32 mouse cellular contexts compared by ENCODE assay signal in genomic region chr5:104399970-104400369, GRCm38 (mm10). TPM values are rescaled to one million over a fixed set of nuclear protein-coding genes. Genes with fewer than 3 reads are reported as not detected.
DNase-seq lines count a peak whose midpoint lies in the region; ATAC-seq and TF ChIP-seq lines count a peak whose summit lies in the region.
"Had no signal": no experiment of that assay in that cellular context is flagged by ENCODE, and none has a peak within 500 bp of the region (broad histone marks: within the 10 kb centered on the region; RNA-seq: fewer than 3 reads in every experiment).

No protein-coding gene starts in this region.

- H3K4me1 ChIP-seq in hindbrain, embryonic 11.5 days (replicated peaks; ENCODE audit: control insufficient read depth, insufficient read depth, low read length): no peaks in the 10 kb centered on the region
- H3K4me1 ChIP-seq in hindbrain, embryonic 13.5 days (replicated peaks): no peaks in the 10 kb centered on the region
- H3K4me1 ChIP-seq in kidney, embryonic 15.5 days: peaks cover 15% of the 10 kb centered on the region
- 0 out of 2 replicates have a peak, but pooled peaks cover 2% of the 10 kb centered on the region for H3K4me1 ChIP-seq in stomach, embryonic 15.5 days
- no peaks in the 10 kb centered on the region for H3K4me1 ChIP-seq in stomach, postnatal 0 days (replicated peaks; ENCODE audit: control insufficient read depth, insufficient read depth)
- H3K4me1 ChIP-seq in stomach, embryonic 16.5 days (ENCODE audit: control insufficient read depth, insufficient read depth, low read length): peaks cover 9% of the 10 kb centered on the region; the same call in 1 of the 2 replicates
- H3K4me1 ChIP-seq: midbrain, embryonic 13.5 days had no signal

- no peak overlapping the region for H3K4me3 ChIP-seq in hindbrain, embryonic 11.5 days (ENCODE audit: low read depth, low read length)
- no peak overlapping the region for H3K4me3 ChIP-seq in hindbrain, embryonic 13.5 days
- no peak overlapping the region for H3K4me3 ChIP-seq in kidney, embryonic 15.5 days (replicated peaks)
- H3K4me3 ChIP-seq in stomach, embryonic 15.5 days (replicated peaks): no peak overlapping the region
- H3K4me3 ChIP-seq in stomach, postnatal 0 days (ENCODE audit: low read depth, low read length): no peak overlapping the region
- no peak overlapping the region for H3K4me3 ChIP-seq in stomach, embryonic 16.5 days (replicated peaks; ENCODE audit: low read length)
- H3K4me3 ChIP-seq: embryonic facial prominence, embryonic 13.5 days; erythroblast, embryonic 14.5 days; forebrain, embryonic 12.5 days; midbrain, embryonic 13.5 days had no signal

- H3K27me3 ChIP-seq in hindbrain, embryonic 11.5 days (ENCODE audit: control insufficient read depth, insufficient read depth, low read length): no peaks in the 10 kb centered on the region
- no peaks in the 10 kb centered on the region for H3K27me3 ChIP-seq in hindbrain, embryonic 13.5 days
- no peaks in the 10 kb centered on the region for H3K27me3 ChIP-seq in kidney, embryonic 15.5 days
- no peaks in the 10 kb centered on the region for H3K27me3 ChIP-seq in stomach, embryonic 15.5 days (replicated peaks)
- no peaks in the 10 kb centered on the region for H3K27me3 ChIP-seq in stomach, postnatal 0 days (ENCODE audit: control insufficient read depth, insufficient read depth, low read length)
- no peaks in the 10 kb centered on the region for H3K27me3 ChIP-seq in stomach, embryonic 16.5 days (ENCODE audit: control insufficient read depth, insufficient read depth, low read length)
- H3K27me3 ChIP-seq: embryonic facial prominence, embryonic 13.5 days; forebrain, embryonic 12.5 days; midbrain, embryonic 13.5 days had no signal

- no peak overlapping the region for H3K9ac ChIP-seq in hindbrain, embryonic 11.5 days (ENCODE audit: low read depth, low read length)
- H3K9ac ChIP-seq in hindbrain, embryonic 13.5 days: no peak overlapping the region
- no peak overlapping the region for H3K9ac ChIP-seq in kidney, embryonic 15.5 days
- H3K9ac ChIP-seq in stomach, embryonic 15.5 days: no peak overlapping the region
- H3K9ac ChIP-seq in stomach, postnatal 0 days (ENCODE audit: low read length): no peak overlapping the region
- no peak overlapping the region for H3K9ac ChIP-seq in stomach, embryonic 16.5 days (ENCODE audit: low read length)
- H3K9ac ChIP-seq: embryonic facial prominence, embryonic 13.5 days; forebrain, embryonic 12.5 days; forebrain, postnatal 0 days; hindbrain, embryonic 14.5 days; liver, embryonic 14.5 days; midbrain, embryonic 13.5 days had no signal

- TF ChIP-seq EP300 in stomach, postnatal 0 days (optimal IDR thresholded peaks at IDR 0.05): no peak

- WGBS in hindbrain, embryonic 11.5 days: 23% methylated on average over 1 of the region's 1 CpGs
- 31% methylated on average over 1 of the region's 1 CpGs for WGBS in hindbrain, embryonic 13.5 days
- WGBS in kidney, embryonic 15.5 days: 37% methylated on average over 1 of the region's 1 CpGs
- WGBS in stomach, embryonic 15.5 days: 26% methylated on average over 1 of the region's 1 CpGs
- WGBS in stomach, postnatal 0 days: 16% methylated on average over 1 of the region's 1 CpGs
- 22% methylated on average over 1 of the region's 1 CpGs for WGBS in stomach, embryonic 16.5 days

- ATAC-seq in hindbrain, embryonic 11.5 days (ENCODE audit: low FRiP score): peak; percentile 71; the same call in 1 of the 2 replicates
- no peak for ATAC-seq in hindbrain, embryonic 13.5 days (ENCODE audit: low FRiP score)
- no peak for ATAC-seq in kidney, embryonic 15.5 days (replicated peaks; ENCODE audit: low FRiP score)
- ATAC-seq in stomach, embryonic 15.5 days (ENCODE audit: insufficient read depth, low FRiP score, low read depth): no peak
- no peak for ATAC-seq in stomach, postnatal 0 days (ENCODE audit: low FRiP score, low TSS enrichment)
- no peak for ATAC-seq in stomach, embryonic 16.5 days (ENCODE audit: insufficient read depth, low FRiP score)
- no peak for ATAC-seq in monocyte, adult 5-6 weeks (replicated peaks; ENCODE audit: insufficient number of reproducible peaks, low FRiP score, low TSS enrichment, poor library complexity, severe bottlenecking)
- ATAC-seq: forebrain, postnatal 0 days; inflammation-experienced regulatory T-cells, adult 6 months; midbrain, embryonic 13.5 days had no signal

- no peaks in the 10 kb centered on the region for H3K36me3 ChIP-seq in hindbrain, embryonic 11.5 days (ENCODE audit: control insufficient read depth, insufficient read depth, low read length)
- no peaks in the 10 kb centered on the region for H3K36me3 ChIP-seq in hindbrain, embryonic 13.5 days
- H3K36me3 ChIP-seq in kidney, embryonic 15.5 days: no peaks in the 10 kb centered on the region
- no peaks in the 10 kb centered on the region for H3K36me3 ChIP-seq in stomach, embryonic 15.5 days
- H3K36me3 ChIP-seq in stomach, postnatal 0 days (ENCODE audit: control insufficient read depth, insufficient read depth, low read length): no peaks in the 10 kb centered on the region
- H3K36me3 ChIP-seq in stomach, embryonic 16.5 days (ENCODE audit: control insufficient read depth, insufficient read depth, low read length): no peaks in the 10 kb centered on the region
- H3K36me3 ChIP-seq: embryonic facial prominence, embryonic 13.5 days; forebrain, embryonic 12.5 days; midbrain, embryonic 13.5 days had no signal

- H3K4me2 ChIP-seq in hindbrain, embryonic 11.5 days (replicated peaks; ENCODE audit: low read depth, low read length): no peak overlapping the region
- H3K4me2 ChIP-seq in hindbrain, embryonic 13.5 days: no peak overlapping the region
- no peak overlapping the region for H3K4me2 ChIP-seq in kidney, embryonic 15.5 days
- no peak overlapping the region for H3K4me2 ChIP-seq in stomach, embryonic 15.5 days
- H3K4me2 ChIP-seq in stomach, postnatal 0 days (replicated peaks; ENCODE audit: low read depth): no peak overlapping the region
- H3K4me2 ChIP-seq in stomach, embryonic 16.5 days (ENCODE audit: low read depth, low read length): peak overlapping the region; percentile 31; the same call in 1 of the 2 replicates
- H3K4me2 ChIP-seq: embryonic facial prominence, embryonic 13.5 days; forebrain, embryonic 12.5 days; hindbrain, embryonic 14.5 days; midbrain, embryonic 13.5 days had no signal

- DNase-seq in hindbrain, embryonic 11.5 days (ENCODE audit: low spot score): no peak
- DNase-seq in kidney, adult 9 months: no peak
- no peak for DNase-seq in stomach, postnatal 0 days (ENCODE audit: low spot score)
- DNase-seq: adrenal gland, postnatal 36 days; cerebellum, adult 18-20 months; cerebellum, postnatal 10 days; forebrain, postnatal 0 days; gastrocnemius, postnatal 10 days; heart, postnatal 14 days; layer of hippocampus, postnatal 36 days; liver; lung, adult 2 months; lung, postnatal 10 days; retina, postnatal 1 day; right cerebral cortex, postnatal 14 days; thymus, adult 2 months; thymus, postnatal 36 days had no signal

- no peaks in the 10 kb centered on the region for H3K9me3 ChIP-seq in hindbrain, embryonic 11.5 days (ENCODE audit: control insufficient read depth, low read length)
- H3K9me3 ChIP-seq in hindbrain, embryonic 13.5 days: no peaks in the 10 kb centered on the region
- no peaks in the 10 kb centered on the region for H3K9me3 ChIP-seq in kidney, embryonic 15.5 days (replicated peaks)
- no peaks in the 10 kb centered on the region for H3K9me3 ChIP-seq in stomach, embryonic 15.5 days
- no peaks in the 10 kb centered on the region for H3K9me3 ChIP-seq in stomach, postnatal 0 days (ENCODE audit: control insufficient read depth, low read length)
- H3K9me3 ChIP-seq in stomach, embryonic 16.5 days (replicated peaks; ENCODE audit: control insufficient read depth, low read length): no peaks in the 10 kb centered on the region
- H3K9me3 ChIP-seq: embryonic facial prominence, embryonic 13.5 days; forebrain, embryonic 12.5 days; midbrain, embryonic 13.5 days had no signal

- no peak overlapping the region for H3K27ac ChIP-seq in hindbrain, embryonic 11.5 days (ENCODE audit: low read depth, low read length)
- no peak overlapping the region for H3K27ac ChIP-seq in hindbrain, embryonic 13.5 days
- peak overlapping the region; percentile 74 for H3K27ac ChIP-seq in kidney, embryonic 15.5 days
- H3K27ac ChIP-seq in stomach, embryonic 15.5 days: peak overlapping the region; percentile 26; the same call in 1 of the 2 replicates
- no peak overlapping the region for H3K27ac ChIP-seq in stomach, postnatal 0 days (replicated peaks)
- no peak overlapping the region for H3K27ac ChIP-seq in stomach, embryonic 16.5 days (ENCODE audit: low read length)
- H3K27ac ChIP-seq: embryonic facial prominence, embryonic 13.5 days; forebrain, embryonic 12.5 days; hindbrain, embryonic 14.5 days; liver, embryonic 14.5 days; macrophage; midbrain, embryonic 13.5 days had no signal

- TF ChIP-seq CTCF in stomach, postnatal 0 days (IDR thresholded peaks at IDR 0.05; ENCODE audit: low read depth): no peak

RNA-seq across cellular contexts. Expression of gene Spp1, which starts 34.9 kb away (rescaled TPM):
- polyA plus RNA-seq in hindbrain, embryonic 11.5 days (2014; fragmentation: Nextera tagmentation; extraction: Ambion mirVana): 19.4 and 19.5 TPM in 2 replicates
- 9.2 and 12.6 TPM in 2 replicates for polyA plus RNA-seq in hindbrain, embryonic 13.5 days (2015; fragmentation: Nextera tagmentation; extraction: Ambion mirVana)
- polyA plus RNA-seq in kidney, embryonic 15.5 days (2015; fragmentation: Nextera tagmentation; extraction: Ambion mirVana): 64.9 and 527 TPM in 2 replicates
- 179 and 274 TPM in 2 replicates for polyA plus RNA-seq in stomach, embryonic 15.5 days (2015; fragmentation: Nextera tagmentation; extraction: Ambion mirVana)
- polyA plus RNA-seq in stomach, postnatal 0 days (2015; fragmentation: Nextera tagmentation; extraction: Ambion mirVana): 198 and 233 TPM in 2 replicates
- polyA plus RNA-seq in stomach, embryonic 16.5 days (2015; fragmentation: Nextera tagmentation; extraction: Ambion mirVana): 126 and 136 TPM in 2 replicates
- total RNA-seq in monocyte, adult 5-6 weeks (2017): 1.5 to 1.9 TPM (median 1.9 TPM) in 3 replicates
- total RNA-seq: megakaryocyte-erythroid progenitor cell, adult 5-6 weeks had no signal
- polyA plus RNA-seq: erythroblast, embryonic 14.5 days had no signal

RNA-seq across cellular contexts. Expression of gene Pkd2, which starts 59.3 kb away (rescaled TPM):
- polyA plus RNA-seq in hindbrain, embryonic 11.5 days (2014; fragmentation: Nextera tagmentation; extraction: Ambion mirVana): 12.5 and 15.1 TPM in 2 replicates
- 8.9 and 9.1 TPM in 2 replicates for polyA plus RNA-seq in hindbrain, embryonic 13.5 days (2015; fragmentation: Nextera tagmentation; extraction: Ambion mirVana)
- 16.5 and 18.5 TPM in 2 replicates for polyA plus RNA-seq in kidney, embryonic 15.5 days (2015; fragmentation: Nextera tagmentation; extraction: Ambion mirVana)
- polyA plus RNA-seq in stomach, embryonic 15.5 days (2015; fragmentation: Nextera tagmentation; extraction: Ambion mirVana): 14.9 and 16.2 TPM in 2 replicates
- polyA plus RNA-seq in stomach, postnatal 0 days (2015; fragmentation: Nextera tagmentation; extraction: Ambion mirVana): 5.5 and 6.4 TPM in 2 replicates
- 11.6 and 11.7 TPM in 2 replicates for polyA plus RNA-seq in stomach, embryonic 16.5 days (2015; fragmentation: Nextera tagmentation; extraction: Ambion mirVana)
- 2.5 to 5.6 TPM (median 4.1 TPM) in 3 replicates for total RNA-seq in monocyte, adult 5-6 weeks (2017)
- total RNA-seq: MEL had no signal
- polyA plus RNA-seq: erythroblast, embryonic 14.5 days had no signal

Comparison
In these comparisons a context has a peak if more than half of its experiments do, and no peak if none do; other contexts are left out.
1. H3K27ac ChIP-seq: peak in kidney, embryonic 15.5 days (single experiment) and stomach, embryonic 15.5 days (single experiment); none in hindbrain, embryonic 11.5 days (single experiment), hindbrain, embryonic 13.5 days (single experiment), stomach, postnatal 0 days (single experiment) and stomach, embryonic 16.5 days (single experiment).